Mouse (Mus musculus) gastrocnemius, adult 2 months (tissue): ENCODE measurements around the gene Pld6. TPM values are rescaled to one million over a fixed set of nuclear protein-coding genes. Genes with fewer than 3 reads are reported as not detected.

Experiments used
- DNase-seq: peaks from one replicate; pipeline ENCODE4 v3.0.0; 2022
- H3K27ac ChIP-seq: fragments of 200-600 bp; 2 replicates; pipeline ENCODE4 v1.8.1; 2022; ENCODE audit warnings: mild to moderate bottlenecking
- H3K4me3 ChIP-seq: fragments of 200-600 bp; 2 replicates; pipeline ENCODE4 v1.8.1; 2022; ENCODE audit warnings: mild to moderate bottlenecking, moderate library complexity
- CTCF ChIP-seq: fragments of 200-600 bp; IDR thresholded peaks from 2 replicates; pipeline ENCODE4 v1.8.1; 2022; ENCODE audit warnings: antibody characterized with exemption, mild to moderate bottlenecking, moderate library complexity
- intact Hi-C: fragments of 180-260 bp; cut with DNase I; formaldehyde crosslinking; loops from one replicate; pipeline ENCODE4 v1.15.1; 2025
- long read RNA-seq, 2 experiments: library from polyadenylated mRNA; stranded (forward); transcript quantifications; one replicate each; pipeline ENCODE4 v2.0.0; 2021
- total RNA-seq, 2 experiments: library from RNA; stranded (reverse); gene quantifications; 2 replicates each; pipeline ENCODE4 v1.2.3; 2021

The Pld6 gene
- total RNA-seq, result not detected
- long read RNA-seq, experiment 1, result 0 reads
- long read RNA-seq, experiment 2, result 0 reads

DNA sequence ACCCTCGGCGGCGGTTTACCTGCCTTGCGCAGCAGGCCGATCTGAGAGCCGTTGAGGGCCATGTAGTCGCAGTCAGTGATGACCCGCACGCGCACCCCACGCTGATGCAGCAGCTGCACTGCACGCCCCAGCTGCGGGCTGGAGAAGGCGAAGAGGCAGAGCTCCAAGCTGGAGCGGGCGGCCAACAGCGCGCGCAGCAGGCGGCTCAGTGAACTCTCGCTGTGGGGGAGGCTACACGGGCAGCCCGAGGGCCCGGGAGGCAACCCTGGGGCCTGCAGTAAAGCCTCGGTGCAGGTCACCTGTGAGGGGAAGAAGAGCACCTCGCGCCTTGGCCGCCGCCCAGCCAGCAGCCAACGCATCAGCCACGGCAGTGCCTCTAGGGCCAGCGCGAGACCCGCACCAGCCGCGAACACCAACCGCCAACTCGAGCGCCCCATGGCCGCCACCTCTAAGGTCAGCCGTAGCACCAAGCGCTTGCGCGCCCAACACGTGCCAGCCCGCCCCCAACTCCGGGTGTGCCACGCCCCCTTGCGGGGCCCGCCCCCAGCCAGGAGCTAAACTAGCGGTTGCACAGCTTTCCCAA is at the start of gene Pld6:
Pld6 (minus strand) TSS at position 447 of the 583 bp plus-strand sequence.
- peak within 1 kb of the TSS; percentile 68 for H3K4me3 ChIP-seq

DNA sequence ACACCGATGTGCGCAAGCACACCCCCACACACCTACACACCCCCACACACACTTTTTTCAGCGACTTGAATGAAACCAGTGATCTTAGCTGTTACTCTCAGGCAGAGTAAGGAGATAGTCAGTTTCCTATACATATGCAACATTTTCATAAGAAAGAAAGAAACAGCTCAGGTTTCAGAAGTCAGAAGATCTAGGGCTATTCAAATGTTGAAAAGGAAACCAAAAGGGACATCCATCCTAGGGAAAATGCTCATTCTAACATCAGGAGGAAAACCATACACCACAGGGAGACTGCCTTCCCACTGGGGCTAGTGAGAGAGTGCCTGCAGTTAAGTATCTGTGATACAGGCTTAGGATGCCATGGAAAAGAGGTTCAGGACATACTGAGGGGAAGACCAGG is 34.2 kb upstream of the Pld6 start:
- intact Hi-C loops, result no loop called here
- no peak for TF ChIP-seq CTCF
- Histone ChIP-seq H3K4me3 (no peak overlapping the region), H3K27ac (no peak overlapping the region)
- DNase-seq, result no peak

More for the DNA sequence above, at the start of gene Pld6:
- peak; percentile 66 for DNase-seq
- H3K27ac ChIP-seq, result no peak within 1 kb of the TSS
- intact Hi-C loops, result no loop called here
- TF ChIP-seq CTCF, result no peak

GRCm38 (mm10) chr11:59817916-59818315 is 30.5 kb upstream of the Pld6 start:
- Histone ChIP-seq H3K4me3 (no peak overlapping the region), H3K27ac (no peak overlapping the region)
- no peak for TF ChIP-seq CTCF
- DNase-seq, result no peak
- intact Hi-C loops, result no loop called here

DNA sequence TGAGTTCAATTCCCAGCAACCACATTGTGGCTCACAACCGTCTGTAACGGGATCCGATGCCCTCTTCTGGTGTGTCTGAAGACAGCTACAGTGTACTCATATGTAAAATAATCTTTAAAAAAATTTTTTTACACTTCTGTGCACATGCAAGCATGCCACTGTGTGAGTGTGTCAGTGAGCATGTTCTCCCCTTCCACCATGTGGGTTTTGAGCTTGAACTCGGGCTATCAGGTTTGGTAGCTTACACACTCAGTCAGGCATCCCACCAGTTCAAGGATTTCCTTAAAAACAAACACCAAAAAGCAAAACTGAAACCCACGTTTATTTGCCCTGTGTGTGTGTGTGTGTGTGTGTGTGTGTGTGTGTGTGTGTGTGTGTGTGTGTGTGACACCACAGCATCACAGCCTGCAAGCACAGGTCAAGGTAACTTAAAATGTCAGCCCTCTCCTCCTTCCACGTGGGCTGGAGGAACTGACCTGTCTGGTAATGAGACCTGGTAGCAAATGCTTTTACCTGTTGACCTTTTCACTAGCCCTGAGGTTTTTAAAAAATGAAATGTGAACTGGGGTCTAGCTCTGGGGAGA is 28.1 kb upstream of the Pld6 start:
- no peak for TF ChIP-seq CTCF
- no peak for DNase-seq
- no peak overlapping the region for H3K4me3 ChIP-seq
- intact Hi-C loops, result no loop called here
- H3K27ac ChIP-seq, result no peak overlapping the region

GRCm38 (mm10) chr11:59814936-59815335 is 27.5 kb upstream of the Pld6 start:
- DNase-seq, result no peak
- Histone ChIP-seq H3K27ac (peak overlapping the region; percentile 35; the same call in 1 of the 2 replicates), H3K4me3 (no peak overlapping the region)
- intact Hi-C loops, result no loop called here
- no peak for TF ChIP-seq CTCF

- intact Hi-C loops, result no loop called here
- H3K27ac ChIP-seq, result peak overlapping the region; percentile 35; the same call in 1 of the 2 replicates
- H3K4me3 ChIP-seq, result no peak overlapping the region
- no peak for TF ChIP-seq CTCF
- no peak for DNase-seq
These were observed 26.9 kb upstream of the Pld6 start for GRCm38 (mm10) chr11:59814311-59814710.

DNA sequence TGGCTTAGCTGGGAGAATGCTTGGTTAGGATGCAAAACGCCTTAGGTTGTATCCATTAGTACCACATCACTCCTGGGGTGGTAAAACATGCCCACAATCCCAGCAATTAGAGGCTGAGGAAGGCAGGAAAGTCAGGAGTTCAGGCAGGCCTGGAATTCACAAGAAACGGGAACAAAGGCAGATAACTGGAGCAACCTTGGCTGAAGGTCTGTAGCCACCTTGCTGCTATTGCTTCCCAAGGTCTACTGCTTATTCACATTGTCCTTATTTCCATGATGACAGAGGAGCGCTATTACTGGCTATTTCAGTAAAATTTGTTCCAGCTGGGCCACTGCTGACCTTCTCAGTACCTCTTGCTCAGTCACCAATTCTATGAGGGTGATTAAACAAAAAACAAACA is 25.8 kb upstream of the Pld6 start:
- no peak for DNase-seq
- no peak for TF ChIP-seq CTCF
- intact Hi-C loops, result no loop called here
- H3K27ac ChIP-seq, result no peak overlapping the region
- no peak overlapping the region for H3K4me3 ChIP-seq

GRCm38 (mm10) chr11:59811211-59811610 is 23.8 kb upstream of the Pld6 start:
- H3K27ac ChIP-seq, result peak overlapping the region; percentile 100
- no peak for TF ChIP-seq CTCF
- H3K4me3 ChIP-seq, result peak overlapping the region; percentile 73
- intact Hi-C loops, result no loop called here
- DNase-seq, result no peak

GRCm38 (mm10) chr11:59810480-59811158 is 23.2 kb upstream of the Pld6 start:
- H3K27ac ChIP-seq, result peak overlapping the region; percentile 100
- peak overlapping the region; percentile 73 for H3K4me3 ChIP-seq
- TF ChIP-seq CTCF, result no peak
- DNase-seq, result no peak
- intact Hi-C loops, result no loop called here

DNA sequence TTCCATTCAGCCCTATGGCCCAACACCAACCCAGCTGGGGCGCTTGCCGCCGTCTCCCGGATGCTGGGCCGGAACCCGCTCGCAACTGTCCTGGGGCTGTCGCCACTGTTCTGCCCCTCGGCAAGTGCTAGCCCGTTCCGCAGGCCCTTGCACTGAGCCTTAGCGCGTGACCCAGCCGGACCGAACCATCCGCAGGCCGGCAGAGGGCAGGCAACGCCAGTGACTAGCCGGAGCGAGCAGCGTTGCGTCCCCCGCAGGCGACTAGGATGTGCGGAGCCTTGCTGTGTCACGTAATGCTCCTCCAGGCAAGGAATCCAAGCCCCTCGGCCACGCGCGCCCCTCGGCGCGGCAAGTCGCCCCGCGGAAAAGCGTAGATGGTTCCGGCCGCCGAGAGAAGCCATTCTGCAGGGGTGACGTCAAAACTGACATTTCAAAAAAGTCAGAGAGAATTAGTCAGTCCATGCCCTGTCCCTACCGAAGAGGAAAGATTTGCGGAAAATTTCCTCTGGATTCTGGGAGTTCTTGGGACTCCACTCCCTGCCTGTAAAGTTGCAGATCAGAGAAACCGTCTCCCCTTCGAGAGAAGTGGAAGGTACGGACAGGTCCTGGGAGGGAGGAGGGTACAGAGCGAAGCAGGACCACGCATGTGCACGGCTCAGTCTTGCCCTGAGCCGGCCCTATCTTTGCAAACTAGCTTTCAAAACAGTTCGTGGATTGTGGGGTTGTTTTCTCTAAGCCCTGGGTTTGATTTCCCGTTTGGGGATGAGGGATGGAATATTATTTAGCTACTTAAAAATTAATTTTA is 22.4 kb upstream of the Pld6 start, which contains the start of gene Flcn:
Flcn (minus strand) TSS at position 347 of the 805 bp plus-strand sequence.
- TF ChIP-seq CTCF, result peak; percentile 34
- peak within 1 kb of the TSS; percentile 100 for H3K27ac ChIP-seq
- intact Hi-C loops, result no loop called here
- DNase-seq, result peak; percentile 93
- H3K4me3 ChIP-seq, result peak within 1 kb of the TSS; percentile 73

DNA sequence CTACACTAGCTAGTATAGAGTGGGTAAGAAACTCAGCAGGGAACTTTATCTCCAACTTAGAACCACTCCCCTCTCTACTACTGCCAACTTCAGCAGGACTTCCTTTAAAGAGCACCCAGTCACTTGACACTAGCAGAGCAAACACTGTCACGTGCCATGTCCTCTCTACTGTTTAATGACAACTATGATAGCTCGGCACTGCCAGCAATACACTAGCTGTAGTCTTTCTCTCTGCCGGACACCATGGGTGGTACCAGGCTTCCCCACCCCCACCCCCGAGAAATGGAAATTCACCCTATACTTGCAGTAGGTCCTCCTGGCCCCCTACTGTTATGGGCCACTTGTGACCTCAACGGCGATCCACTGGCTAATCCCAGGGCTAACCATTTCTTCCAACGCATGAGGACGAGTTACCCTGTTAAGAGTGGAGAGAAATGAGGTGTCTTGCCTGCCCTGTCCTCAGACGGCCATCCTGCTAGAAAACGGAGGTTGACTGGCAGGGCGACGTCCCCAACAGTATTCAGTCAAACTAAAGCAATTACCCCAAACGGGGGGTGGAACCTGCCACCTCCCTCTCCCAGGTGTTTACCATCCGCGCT is 21.7 kb upstream of the Pld6 start:
- no peak for TF ChIP-seq CTCF
- DNase-seq, result peak; percentile 67
- Histone ChIP-seq H3K4me3 (peak overlapping the region; percentile 73), H3K27ac (peak overlapping the region; percentile 100)
- intact Hi-C loops, result no loop called here
